Mouse (Mus musculus) ovary, adult 2 months (tissue): ENCODE measurements around the gene Stbd1. TPM values are rescaled to one million over a fixed set of nuclear protein-coding genes. Genes with fewer than 3 reads are reported as not detected.

Experiments used
- polyA plus RNA-seq: library from polyadenylated mRNA; depleted of rRNA; stranded (reverse); fragments of >200 nt; gene quantifications from 2 replicates; pipeline ENCODE4 v1.2.3, GENCODE M21; 2012; rRNA removed

Stbd1 gene
- polyA plus RNA-seq: 12.5 and 15.2 TPM in 2 replicates

DNA sequence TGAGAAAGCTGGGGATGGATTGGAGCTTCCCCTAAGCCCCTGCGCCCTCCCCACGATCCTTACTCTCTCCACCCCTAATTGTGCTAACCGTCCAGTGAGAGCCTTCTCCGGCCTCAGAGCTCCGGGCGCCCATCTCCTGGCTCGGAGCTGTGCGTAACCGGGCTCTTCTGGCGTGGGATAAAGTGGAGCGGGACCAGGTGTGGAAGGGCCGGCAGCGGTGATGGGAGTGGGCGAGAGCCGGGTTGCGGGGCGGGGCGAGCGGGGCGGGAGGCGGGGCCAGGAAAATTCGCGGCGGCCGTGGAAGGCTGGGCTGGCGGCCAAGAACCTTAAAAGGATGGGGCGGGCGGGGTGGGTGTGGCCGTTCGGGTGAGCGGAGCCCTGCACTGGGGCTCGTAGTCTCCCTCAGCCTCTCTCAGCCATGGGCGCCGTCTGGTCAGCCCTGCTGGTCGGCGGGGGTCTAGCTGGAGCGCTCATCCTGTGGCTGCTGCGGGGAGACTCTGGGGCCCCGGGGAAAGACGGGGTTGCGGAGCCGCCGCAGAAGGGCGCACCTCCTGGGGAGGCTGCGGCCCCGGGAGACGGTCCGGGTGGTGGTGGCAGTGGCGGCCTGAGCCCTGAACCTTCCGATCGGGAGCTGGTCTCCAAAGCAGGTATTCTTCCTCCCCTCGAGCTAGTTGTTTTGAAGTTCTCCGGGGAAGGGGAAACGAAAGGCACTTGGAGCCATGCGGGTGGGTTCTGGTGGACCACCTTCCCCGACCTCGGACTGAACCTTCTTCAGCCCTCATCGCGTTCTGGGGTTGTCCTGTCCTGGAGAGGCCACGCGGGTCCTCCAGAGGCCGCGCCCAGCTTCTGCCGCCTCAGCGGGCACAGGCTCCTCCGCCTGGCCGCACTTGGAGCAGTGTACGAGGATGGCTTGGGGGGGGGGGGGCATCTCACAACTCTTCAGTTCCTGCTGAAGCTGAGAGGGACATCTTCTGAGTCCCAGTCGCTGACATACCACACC lies at the start of gene Stbd1:
Gene Stbd1, plus strand, starts transcription at position 351 of the 1,000 bp plus-strand sequence.

DNA sequence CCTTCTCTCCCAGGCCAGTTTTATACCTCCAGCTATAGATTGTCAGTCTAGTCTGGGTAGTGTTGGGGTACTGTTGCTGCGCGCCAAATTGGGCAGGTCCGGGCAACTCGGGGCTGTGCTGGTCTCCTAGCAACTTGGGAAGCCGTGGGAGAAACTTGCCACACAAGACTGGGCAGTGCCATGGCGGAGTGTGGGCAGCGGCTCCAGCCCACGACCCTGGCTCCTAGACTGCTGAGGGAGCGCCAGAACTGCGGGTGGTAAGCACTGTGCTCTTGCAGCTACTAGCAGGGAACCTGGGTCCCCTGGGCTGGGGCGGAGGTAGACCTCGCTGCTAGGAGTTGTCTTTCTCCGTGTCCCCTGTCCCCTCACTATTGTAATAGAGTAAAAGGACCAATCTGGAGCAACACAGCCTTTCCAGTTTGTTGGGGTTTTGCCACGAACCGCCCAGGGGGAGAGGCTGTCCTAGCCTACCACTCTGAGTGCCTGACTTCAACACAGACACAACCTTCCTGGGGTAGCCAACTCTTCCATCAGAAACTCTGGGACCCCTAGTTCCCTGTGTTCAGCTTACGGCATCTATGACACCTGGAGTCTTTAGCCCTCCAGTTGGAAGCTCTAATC lies 47.8 kb upstream of the Stbd1 start, which contains the start of gene Fam47e:
Gene Fam47e, plus strand, starts transcription at position 179 of the 621 bp plus-strand sequence.

Other genes with a start within 250 kb of the Stbd1 start
- gene Nup54, start 167.8 kb upstream of the Stbd1 start, polyA plus RNA-seq: 9.6 and 23.6 TPM in 2 replicates
- gene Scarb2, start 96.2 kb upstream of the Stbd1 start, polyA plus RNA-seq: 31.3 and 39.4 TPM in 2 replicates
- 7.9 and 9.6 TPM in 2 replicates for gene Fam47e, start 48.0 kb upstream of the Stbd1 start, polyA plus RNA-seq
- gene Ccdc158, start 72.2 kb downstream of the Stbd1 start, polyA plus RNA-seq: 0.89 and 1.00 TPM in 2 replicates
- gene Shroom3, start 80.4 kb downstream of the Stbd1 start, polyA plus RNA-seq: 31.4 and 47.4 TPM in 2 replicates